Mouse (Mus musculus) CD4-positive, CD25-positive, alpha-beta regulatory T cell, adult 4 months (primary cell): ENCODE measurements at regions not wholly inside any gene's neighbourhood (a gene's known extent, or its start where the extent isn't known, plus 50 kb on each side); places are given as distances from the start of the nearest gene placed in this dataset.

ENCODE experiments used
- ATAC-seq: one replicate; pipeline ENCODE4 v1.8.0; 2017

- no peak for ATAC-seq
Observed at GRCm38 (mm10) chr10:122515698-122516097, 67.4 kb downstream of the Avpr1a start.

DNA sequence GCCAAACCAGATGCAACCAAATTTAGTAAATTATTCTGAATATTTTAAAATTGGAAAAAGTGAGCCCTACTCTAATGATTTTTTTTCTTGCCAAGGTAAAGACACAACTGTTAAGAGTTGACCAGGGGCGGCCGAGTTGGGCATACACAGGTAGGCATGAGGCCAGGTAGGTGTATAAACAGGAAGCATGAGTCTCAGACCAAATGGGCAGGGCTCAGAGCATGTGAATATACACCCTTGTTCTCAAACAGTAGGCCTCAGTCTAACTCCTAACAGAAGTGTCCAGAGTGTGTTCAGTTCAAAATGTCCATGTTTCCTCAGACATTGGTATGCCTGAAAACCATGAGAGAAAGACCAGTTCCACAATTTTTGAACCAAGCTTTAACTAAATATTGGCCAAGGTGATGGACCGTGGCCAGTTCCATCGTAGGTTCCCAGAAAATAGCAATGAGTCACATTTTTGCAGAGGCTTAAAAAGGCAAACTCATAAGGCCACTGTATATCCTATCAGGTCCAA, 71.0 kb downstream of the Avpr1a start:
- ATAC-seq, result no peak

DNA sequence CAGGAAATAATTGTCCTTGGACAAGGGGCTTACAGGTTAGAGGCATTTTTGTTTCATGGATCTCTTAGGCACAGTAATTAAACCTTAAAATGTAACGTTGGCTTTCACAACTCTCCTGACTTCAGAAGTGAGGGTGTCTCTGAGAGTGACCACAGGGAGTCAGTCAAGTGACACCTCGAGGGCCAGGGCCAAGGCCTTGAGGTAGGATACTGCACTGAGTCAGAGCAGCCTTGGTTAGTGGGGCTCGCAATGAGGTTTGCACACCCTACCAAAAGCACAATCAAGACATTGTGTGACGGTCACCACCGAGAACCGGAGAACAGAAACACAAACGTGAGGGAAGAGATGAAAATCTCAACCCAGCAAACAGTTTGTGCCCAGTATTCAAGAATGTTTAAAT, 71.7 kb downstream of the Avpr1a start:
- ATAC-seq, result no peak

DNA sequence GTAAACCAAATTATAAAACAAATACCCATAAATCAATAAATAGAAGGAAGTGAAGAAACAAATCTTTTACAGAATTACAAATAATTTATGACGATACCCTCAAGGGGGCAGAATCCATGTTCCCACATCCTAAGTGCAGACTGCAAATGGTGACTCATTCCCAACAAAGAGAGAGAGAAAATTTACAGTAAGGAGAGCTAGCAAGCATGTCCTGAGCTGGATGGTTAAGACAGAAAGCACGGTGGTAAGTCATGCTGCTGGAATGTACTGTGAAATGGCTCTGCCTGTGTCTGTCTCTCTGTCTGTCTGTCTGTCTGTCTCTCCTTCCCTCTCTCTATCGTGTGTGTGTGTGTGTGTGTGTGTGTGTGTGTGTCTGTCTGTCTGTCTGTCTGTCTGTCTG, 74.3 kb downstream of the Avpr1a start:
- ATAC-seq, result no peak

GRCm38 (mm10) chr10:122525360-122525759, 77.1 kb downstream of the Avpr1a start:
- no peak for ATAC-seq

DNA sequence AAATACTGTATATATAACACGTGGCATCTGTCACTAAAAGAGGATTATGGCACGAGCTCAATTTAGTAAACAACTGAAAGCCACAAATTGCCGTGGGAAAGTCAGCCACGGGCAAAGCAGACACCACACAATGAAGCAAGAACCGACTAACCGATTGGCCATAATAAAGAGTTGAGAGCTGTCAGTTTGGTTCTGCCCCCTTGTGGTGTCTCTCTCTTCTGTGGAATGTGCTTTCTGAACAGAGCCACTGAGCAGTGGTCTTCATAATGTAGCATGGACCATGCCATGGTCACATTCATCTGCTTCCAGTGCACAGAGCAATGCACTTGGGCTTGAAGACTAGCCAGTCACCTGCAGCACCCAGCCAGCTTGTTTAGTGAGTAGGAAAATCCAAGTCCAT, 77.5 kb downstream of the Avpr1a start:
- ATAC-seq, result no peak

DNA sequence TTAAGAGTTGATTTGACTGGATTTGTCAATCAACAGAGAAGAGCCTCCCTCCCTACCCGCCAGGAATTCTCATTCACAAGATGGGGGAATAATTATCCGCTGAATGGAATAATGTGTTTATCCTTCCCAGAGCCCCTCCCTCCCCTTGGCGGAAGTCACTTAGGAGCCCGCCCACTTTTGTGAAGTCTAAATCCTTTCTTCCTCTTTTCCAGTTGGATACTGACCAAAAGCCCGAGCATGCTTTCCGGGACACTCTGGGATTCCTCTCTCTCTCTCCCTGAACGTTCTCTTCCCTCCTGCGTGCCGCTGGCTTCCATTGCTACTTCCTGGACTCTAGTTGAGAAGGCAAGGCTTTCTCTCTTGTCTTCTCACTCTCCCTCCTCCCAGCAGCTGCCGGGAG, 79.9 kb downstream of the Avpr1a start:
- no peak for ATAC-seq

DNA sequence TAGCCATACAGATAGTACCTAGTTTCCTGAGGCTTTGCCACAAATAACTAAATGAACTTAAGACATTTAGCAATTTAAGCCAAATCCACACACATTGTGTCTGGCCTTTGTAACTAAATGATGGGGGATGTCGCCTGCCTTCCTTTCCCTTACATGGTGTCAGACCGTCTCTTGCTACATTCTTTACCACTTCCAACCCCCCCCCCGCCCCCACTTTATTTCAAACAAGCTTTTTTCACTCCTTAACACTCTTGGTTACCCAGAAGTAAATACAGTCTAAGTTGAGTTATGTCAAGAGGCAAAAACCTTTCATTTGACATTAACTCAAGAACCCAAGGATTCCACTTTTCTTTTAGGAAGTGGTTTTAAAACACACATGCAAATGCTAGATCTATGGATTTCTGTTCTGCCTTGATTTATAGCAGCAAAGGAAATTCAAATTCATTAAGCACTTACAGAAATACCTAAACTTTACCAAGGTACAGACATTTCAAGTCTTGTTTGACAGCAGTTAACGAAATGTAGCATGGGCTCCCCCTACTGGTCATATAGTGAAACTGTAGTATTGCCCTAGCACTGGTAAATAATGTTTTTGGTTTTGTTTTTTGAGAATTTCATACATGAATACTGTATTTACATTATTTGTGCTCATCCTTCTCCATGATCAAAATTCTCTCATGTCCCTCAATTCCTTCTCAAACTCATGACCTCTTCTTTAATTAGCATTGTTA, 80.8 kb downstream of the Avpr1a start:
- peak; percentile 80 for ATAC-seq

DNA sequence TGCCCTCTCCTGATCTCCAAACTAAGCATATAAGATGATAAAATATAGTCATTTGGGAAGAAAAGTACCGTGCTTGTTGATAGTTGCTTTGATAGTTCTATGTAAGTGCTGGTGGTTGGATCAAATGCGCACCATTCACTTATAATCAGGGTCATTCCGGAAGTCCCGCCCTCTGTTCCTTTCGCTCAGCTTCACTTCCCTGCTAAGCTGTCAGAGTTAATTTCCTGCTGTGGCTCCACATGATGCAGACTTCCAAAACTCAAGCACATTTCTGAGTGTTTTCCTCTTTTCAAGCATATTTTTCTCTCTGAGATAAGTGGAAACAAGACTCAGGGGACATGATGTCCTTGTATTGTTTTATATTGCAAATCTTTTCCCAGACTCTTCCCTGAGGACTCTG, 86.4 kb downstream of the Avpr1a start:
- no peak for ATAC-seq

GRCm38 (mm10) chr10:122535137-122535536, 86.8 kb downstream of the Avpr1a start:
- no peak for ATAC-seq

GRCm38 (mm10) chr10:122539655-122540054, 91.4 kb downstream of the Avpr1a start:
- ATAC-seq, result no peak

DNA sequence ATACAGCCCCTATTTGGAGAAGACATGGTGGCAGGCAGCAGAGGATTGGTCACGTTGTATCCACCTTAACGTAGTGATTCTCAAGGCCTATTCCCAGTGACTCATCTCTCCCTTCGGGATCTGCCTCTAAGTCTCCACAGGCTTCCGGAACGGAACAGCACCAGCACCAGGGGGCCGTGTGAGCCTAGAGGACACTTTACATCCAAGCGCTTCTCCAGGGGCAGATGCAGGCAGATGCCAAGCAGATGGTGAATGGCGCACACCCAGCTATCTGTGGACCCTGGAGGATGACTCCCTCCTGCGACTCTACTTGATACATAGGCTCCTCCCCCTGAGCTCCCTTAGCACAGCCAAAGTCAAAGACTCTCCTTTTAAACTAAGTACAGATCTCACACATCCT, 94.3 kb downstream of the Avpr1a start:
- no peak for ATAC-seq

DNA sequence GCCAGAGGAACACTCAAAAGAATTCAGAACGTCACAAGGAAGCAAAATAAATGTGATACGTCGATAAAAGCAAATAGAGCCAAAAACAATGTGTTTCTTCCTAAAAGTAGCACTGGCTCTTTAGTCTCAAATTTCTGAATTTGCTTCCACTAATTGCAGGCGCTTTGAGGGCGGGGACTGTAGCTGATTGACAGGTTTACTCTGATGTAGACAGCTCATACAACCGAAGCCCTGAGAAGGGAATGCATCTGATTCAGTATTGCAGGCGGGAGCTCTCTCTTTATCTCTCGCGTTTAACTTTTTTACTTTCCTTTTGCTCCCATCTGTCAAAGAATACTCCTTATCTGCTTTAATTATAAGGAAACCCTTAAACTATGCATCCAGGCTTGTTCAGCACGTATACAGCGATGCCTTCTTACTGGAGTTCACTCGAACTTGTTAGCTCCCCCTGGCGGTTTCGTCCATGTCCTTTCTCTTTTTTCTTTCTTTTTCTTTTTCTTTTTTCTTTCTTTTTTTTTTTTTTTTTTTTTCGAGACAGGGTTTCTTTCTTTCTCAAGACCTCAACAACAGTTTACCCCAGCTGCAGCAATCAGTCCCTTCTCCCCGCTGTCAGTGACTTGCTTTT, 95.9 kb downstream of the Avpr1a start:
- peak; percentile 92 for ATAC-seq

DNA sequence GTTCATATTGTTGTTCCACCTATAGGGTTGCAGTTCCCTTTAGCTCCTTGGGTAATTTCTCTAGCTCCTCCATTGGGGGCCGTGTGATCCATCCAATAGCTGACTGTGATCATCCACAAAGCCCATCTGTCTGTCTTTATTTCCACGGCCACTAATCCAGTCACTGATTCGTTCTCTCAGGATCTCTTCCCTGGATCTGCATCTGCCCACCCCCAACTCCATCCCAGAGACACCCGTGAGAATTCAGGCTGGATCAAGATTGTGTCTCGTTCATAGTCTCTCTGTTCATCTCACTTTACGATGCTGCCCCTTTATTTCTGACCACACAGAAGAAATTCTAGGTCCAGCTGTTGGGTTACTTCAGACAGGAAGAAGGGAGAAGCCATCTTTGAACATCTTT, 96.7 kb downstream of the Avpr1a start:
- no peak for ATAC-seq

DNA sequence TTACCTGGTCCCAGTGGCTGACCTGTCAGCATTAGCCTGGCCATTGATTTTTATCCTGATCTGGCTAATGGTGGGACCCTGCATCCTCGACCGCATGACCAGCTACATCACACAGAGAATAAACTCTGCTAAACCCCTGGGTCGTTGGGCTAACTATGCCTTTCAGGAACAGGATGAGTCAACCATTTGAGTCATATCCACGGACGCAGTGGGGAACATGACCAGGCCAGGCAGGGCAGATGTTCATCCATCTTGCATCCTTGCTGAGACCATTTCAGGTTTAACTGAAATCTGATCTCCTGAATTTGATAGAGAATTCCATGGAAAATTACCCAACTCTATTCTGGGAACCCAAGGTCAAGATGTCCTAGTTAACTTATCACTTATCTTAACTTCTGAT, 103.3 kb downstream of the Avpr1a start:
- ATAC-seq, result no peak

DNA sequence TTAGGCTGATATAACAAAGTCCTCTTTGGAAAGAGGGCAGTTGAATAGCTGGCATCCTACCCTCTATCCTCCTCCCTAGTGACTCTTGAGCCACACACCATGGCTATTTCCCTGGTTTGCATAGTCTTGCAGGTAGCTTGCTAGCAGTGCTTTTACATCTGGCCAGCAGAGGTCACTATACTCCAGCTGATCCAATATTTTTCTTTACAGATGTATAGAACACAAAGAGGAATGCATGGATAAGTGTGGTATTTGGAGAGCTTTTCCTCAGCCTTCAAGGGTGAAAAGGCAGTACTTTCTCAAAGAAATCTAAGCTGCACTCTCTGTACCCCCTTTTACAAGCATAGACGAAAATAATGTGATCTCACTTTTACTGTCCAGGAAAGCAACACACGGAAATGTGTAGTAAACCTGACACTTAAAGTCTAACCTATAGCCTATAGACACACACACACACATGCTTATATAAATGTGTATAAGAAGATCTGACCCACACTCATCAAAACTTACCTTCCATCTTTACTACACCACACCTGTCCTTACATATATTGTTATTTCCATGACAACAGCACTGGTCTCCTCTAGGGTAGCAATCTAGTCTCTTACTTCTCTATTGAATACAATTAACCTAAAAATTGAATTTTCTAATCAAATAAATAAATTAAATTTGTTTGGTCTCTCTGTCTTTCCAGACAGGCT, 105.0 kb downstream of the Avpr1a start:
- ATAC-seq, result peak; percentile 90

DNA sequence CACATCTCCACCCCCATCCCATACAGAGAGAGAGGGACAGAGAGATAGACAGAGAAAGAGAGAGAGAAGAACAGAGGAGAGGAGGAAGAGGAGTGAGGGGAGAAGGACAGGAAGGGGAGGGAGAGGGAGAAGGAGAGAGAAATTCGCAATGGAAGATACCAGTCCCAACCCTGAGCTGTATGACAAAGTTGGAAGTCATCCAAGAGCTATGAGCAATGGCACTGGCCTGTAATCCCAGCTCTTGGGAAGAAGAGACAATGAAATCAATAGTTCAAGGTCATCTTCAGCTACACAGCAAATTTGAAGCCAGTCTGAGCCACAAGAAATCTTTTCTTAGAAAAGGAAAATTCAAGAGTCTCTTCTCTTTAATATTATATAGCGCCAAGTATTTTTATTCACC, 105.6 kb downstream of the Avpr1a start:
- no peak for ATAC-seq

GRCm38 (mm10) chr10:122558660-122559059, 110.4 kb downstream of the Avpr1a start:
- no peak for ATAC-seq

DNA sequence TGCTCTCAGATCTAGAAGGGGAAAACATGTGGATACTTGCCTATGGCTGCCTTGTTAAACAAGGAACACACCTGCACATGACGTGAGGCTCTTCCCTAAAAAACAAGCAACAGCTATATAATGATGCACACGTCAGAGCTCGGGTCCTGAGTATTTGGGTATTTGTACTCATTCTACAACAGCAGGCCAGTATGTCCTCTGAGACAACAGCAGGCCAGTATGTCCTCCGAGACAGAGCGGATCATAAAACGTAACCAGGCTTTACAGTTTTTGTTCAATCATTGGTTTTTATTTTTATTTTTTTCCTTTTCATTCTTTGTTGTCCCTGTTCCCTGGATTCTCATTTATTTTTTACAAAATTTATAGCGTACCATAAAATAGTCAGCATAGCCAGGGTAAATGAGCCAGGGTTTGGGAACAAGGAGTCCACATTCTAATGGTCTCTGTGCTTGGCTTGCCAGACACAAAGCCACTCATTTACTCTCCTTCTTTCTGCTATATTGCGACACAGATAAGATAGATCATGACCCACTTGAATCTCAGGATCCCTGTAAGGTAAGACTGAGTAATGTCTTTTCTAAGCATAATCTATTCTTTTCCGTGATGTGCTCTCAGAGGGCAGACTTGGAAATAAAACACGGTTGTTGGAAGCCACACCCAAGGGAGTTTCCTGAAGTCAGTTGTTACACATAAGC, 111.8 kb downstream of the Avpr1a start:
- no peak for ATAC-seq

- no peak for ATAC-seq
Observed at GRCm38 (mm10) chr10:122561924-122562323, 113.6 kb downstream of the Avpr1a start.

GRCm38 (mm10) chr10:122562542-122562941, 114.2 kb downstream of the Avpr1a start:
- no peak for ATAC-seq

DNA sequence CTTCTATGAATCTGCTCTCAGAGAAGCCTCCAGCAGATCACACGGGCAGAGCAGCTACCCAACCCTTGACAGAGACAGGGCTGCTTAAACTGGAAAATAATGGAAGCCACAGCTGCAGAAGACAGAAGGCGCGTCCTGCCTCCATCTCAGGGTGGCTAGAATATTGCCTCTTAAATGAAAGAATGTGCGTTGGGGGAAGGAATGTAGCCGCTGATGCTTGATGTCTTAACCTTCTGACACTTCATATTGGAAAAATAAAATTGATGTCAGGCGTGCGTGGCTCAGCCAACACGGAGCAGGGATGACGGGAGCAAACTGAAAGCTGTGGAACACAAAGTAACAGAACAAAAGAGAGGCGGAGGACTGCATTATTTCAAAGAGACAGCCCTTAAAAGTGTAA, 114.6 kb upstream of the Ppm1h start:
- no peak for ATAC-seq

GRCm38 (mm10) chr10:122564473-122564872, 114.1 kb upstream of the Ppm1h start:
- no peak for ATAC-seq
